ENCODE assay signal across 1 mouse cellular context in the genomic region with DNA sequence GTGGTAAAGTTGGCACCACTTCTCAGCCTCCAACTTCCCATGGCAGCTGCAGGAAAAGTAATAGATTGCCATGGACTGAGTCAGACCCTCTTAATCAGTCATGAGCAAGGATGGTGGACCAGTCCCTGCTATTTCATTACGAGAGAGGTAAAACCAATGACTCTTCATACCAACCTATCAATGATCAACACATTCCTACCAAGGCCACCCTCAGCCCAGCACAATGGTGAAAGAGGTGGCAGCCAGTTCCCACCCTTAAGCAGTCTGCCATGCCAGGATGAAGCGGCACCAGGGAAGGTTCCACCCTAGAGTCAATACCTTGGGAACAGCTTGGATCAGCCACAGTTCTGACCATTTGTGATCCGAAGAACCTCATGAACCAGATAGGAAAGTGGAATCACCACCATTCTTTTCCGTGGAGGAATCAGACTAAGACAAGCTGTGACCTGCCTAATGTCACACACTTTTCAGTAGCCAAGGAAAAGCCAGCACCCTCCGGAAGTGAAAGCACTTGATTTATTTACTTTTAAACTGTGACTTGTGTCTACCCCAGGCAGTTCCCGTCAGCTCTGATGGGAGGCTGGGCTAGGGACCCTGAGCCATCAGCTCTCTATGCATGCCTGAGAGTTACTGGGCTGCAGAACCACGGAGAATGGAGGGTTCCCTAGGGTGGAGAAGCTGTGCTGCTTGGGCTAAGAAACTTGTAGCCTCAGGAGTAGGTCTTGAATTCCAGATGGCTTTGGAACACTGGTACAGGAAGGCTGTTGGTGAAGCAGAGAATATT.
TF ChIP-seq lines count a peak whose summit lies in the region.

No protein-coding gene starts in this region.

TF ChIP-seq in myocyte, 11 proteins besides CTCF, POLR2A, EP300 and RAD21:
- TF ChIP-seq E2F4 (IDR thresholded peaks at IDR 0.05; ENCODE audit: insufficient read depth) (no peak), POLR2AphosphoS2 (IDR thresholded peaks at IDR 0.05; ENCODE audit: insufficient read length, low read depth) (no peak), MAX (IDR thresholded peaks at IDR 0.05; ENCODE audit: low read depth) (no peak), MYOD1 (IDR thresholded peaks at IDR 0.05; ENCODE audit: control insufficient read depth in 1 of 3, insufficient read length in 2 of 3, low read depth in 2 of 3) (no peak), REST (IDR thresholded peaks at IDR 0.05; ENCODE audit: insufficient read depth, insufficient read length) (no peak)
